Mouse (Mus musculus) erythroblast, embryonic 14.5 days (primary cell): ENCODE results near the gene Gm5155. TPM values are rescaled to one million over a fixed set of nuclear protein-coding genes. Genes with fewer than 3 reads are reported as not detected.
"Not testable (repeated sequence)": the region's sequence is repeated elsewhere in the genome, so short reads cannot be mapped to it uniquely, and the experiment has no call there.

ENCODE experiments used
- H3K27me3 ChIP-seq: 2 replicates; pipeline ENCODE4 v1.6.1; 2012; ENCODE audit warnings: inconsistent platforms; ENCODE audit not compliant: control insufficient read depth
- H3K36me3 ChIP-seq: 2 replicates; pipeline ENCODE4 v1.6.1; 2012; ENCODE audit warnings: mild to moderate bottlenecking, inconsistent platforms; ENCODE audit not compliant: control insufficient read depth
- H3K4me1 ChIP-seq: 2 replicates; pipeline ENCODE4 v1.6.1; 2012; ENCODE audit warnings: inconsistent platforms; ENCODE audit not compliant: control insufficient read depth
- H3K4me3 ChIP-seq: replicated peaks from 2 replicates; pipeline ENCODE3; 2012; ENCODE audit warnings: moderate library complexity, mild to moderate bottlenecking, inconsistent platforms
- H3K9me3 ChIP-seq: 2 replicates; pipeline ENCODE4 v1.6.1; 2012; ENCODE audit warnings: low read length, inconsistent platforms, mixed read lengths; ENCODE audit not compliant: control insufficient read depth
- GATA1 ChIP-seq: IDR thresholded peaks from 2 replicates; pipeline ENCODE4 v1.6.1; 2012; ENCODE audit warnings: low read length, inconsistent platforms, mixed read lengths
- TAL1 ChIP-seq: IDR thresholded peaks from 3 replicates; pipeline ENCODE4 v1.6.1; 2012; ENCODE audit warnings: low read length, inconsistent platforms, mixed read lengths
- polyA plus RNA-seq: library from polyadenylated mRNA; stranded (reverse); fragments of >175 nt; gene quantifications from 2 replicates; pipeline ENCODE4 v1.2.3, GENCODE M21; 2012

The Gm5155 gene
- polyA plus RNA-seq, result not detected in 2 replicates

DNA sequence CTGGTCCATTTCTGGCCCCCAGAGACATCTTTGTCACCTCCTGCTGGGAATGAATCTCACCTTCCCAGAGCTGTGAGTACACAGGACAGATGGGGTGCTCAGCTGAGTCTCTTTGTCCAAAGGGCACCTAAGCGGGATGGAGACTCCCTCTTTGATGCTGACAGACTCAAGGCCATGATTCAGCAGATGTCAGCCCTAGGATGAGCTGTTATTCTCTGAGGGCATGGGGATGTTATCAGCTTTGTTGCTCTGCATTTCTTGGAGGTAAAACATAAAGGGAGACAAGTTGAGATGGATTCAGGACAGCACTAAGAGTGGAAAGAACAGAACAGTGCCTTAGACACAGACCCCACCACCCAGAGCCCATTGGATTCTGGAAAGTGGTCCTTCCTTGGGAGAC is at the start of gene Gm5155:
Gene Gm5155 (plus strand): TSS at position 301 of the 400 bp plus-strand sequence.
- TF ChIP-seq GATA1 (no peak), TAL1 (no peak)
- Histone ChIP-seq H3K4me3 (no peak within 1 kb of the TSS), H3K9me3 (peaks cover 10% of the 10 kb centered on the region), H3K27me3 (no peaks in the 10 kb centered on the region), H3K4me1 (no peaks in the 10 kb centered on the region), H3K36me3 (no peaks in the 10 kb centered on the region)

DNA sequence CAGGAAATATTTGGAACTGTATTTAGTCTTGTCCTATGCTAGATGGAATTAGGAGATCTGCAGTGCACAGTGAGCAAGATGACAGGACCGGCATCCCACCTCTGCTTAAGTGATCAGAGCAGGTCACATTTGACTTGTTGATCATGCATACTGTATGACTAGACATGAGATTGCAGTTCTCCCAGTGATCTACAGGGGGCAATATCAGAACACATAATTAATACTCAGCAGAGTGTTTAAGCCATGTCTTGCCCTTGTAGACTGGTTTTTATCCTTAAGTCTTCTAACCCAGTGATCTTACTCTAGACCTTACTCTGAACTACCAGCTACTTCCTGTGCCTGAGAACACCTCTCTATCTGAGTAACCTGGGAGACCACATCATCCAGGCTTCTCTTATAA is 791 bp upstream of the Gm5155 start:
- TF ChIP-seq GATA1 (no peak), TAL1 (no peak)
- H3K4me1 ChIP-seq, result no peaks in the 10 kb centered on the region
- H3K4me3 ChIP-seq, result no peak overlapping the region
- no peaks in the 10 kb centered on the region for H3K27me3 ChIP-seq
- H3K9me3 ChIP-seq, result peaks cover 10% of the 10 kb centered on the region
- no peaks in the 10 kb centered on the region for H3K36me3 ChIP-seq

DNA sequence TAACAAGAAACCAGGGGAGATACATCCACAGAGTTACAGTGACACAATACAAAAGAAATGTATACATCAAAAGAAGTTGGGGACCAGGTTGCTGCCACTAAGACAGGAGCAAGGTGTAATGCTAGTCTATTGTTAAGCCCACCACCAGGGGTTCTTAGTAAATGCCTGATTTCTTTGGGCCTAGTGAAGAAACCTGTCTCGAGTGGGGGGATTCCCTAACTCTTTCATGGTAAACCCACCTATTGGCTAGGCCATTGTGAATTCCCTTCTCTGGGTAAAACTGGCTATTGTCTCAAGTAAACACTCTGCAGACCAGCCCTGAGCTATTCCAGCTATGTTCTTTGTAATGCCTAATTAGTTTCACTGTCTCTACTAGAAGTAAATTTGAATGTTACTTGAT is 23.8 kb downstream of the Gm5155 start:
- H3K9me3 ChIP-seq, H3K4me3 ChIP-seq, H3K27me3 ChIP-seq, H3K36me3 ChIP-seq, H3K4me1 ChIP-seq: not testable (repeated sequence)

DNA sequence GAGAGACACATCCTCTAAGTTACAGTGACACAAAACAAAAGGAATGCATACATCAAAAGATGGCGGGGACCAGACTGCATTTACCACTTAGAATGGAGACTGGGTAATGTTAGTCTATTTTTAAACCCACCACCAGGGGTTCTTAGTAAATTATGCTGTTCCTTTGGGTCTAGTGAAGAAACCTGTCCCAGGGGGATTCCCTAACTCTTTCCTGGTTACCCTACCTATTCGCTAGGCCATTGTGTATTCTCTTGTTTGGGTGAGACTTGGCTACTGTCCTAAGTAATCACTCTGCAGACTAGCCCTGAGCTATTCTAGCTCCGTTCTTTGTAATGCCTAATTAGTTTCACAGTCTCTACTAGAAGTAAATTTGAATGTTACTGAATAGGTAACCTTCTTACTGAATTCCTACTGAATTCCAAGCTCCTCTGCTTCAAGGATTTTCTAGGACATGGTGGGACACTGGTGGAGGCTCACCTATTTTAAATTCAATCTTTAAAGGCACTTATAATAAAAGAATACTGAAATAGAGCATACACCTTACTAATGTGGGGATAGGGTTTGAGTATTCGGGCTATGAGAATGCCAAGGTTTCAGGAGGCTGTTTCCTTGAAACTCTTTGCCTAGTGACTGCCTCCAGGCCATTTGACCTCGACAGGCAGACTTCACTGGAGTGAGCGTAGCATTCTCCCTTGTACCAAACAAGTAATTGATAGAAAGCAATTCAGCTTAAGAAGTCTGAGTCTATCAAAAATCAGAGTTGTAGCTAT is 31.8 kb downstream of the Gm5155 start:
- TF ChIP-seq GATA1, result no peak
- no peak for TF ChIP-seq TAL1
- H3K36me3 ChIP-seq, result no peaks in the 10 kb centered on the region
- no peaks in the 10 kb centered on the region for H3K27me3 ChIP-seq
- H3K9me3 ChIP-seq, result peaks cover 5% of the 10 kb centered on the region
- H3K4me1 ChIP-seq, result no peaks in the 10 kb centered on the region
- no peak overlapping the region for H3K4me3 ChIP-seq

Other genes starting within 250 kb of the Gm5155 start
- gene Ceacam5, start 158.5 kb upstream of the Gm5155 start, polyA plus RNA-seq, result not detected in 2 replicates
- not detected in 2 replicates for gene Ceacam14, start 59.1 kb upstream of the Gm5155 start, polyA plus RNA-seq
- gene Ceacam11, start 100.4 kb downstream of the Gm5155 start, polyA plus RNA-seq, result not detected in 2 replicates
- 0.04 TPM in 1 of 2 replicates, not detected in the other for gene Ceacam13, start 138.1 kb downstream of the Gm5155 start, polyA plus RNA-seq
- gene Ceacam12, start 194.2 kb downstream of the Gm5155 start, polyA plus RNA-seq, result not detected in 2 replicates